Mouse (Mus musculus) liver, postnatal 0 days (tissue): ENCODE measurements at regions not wholly inside any gene's neighbourhood (a gene's known extent, or its start where the extent isn't known, plus 50 kb on each side); places are given as distances from the start of the nearest gene placed in this dataset.

Experiments
- ATAC-seq: fragments of 200-750 bp; cut with Nextera tagmentation; 2 replicates; pipeline ENCODE4 v1.8.0; 2017; ENCODE audit warnings: mild to moderate bottlenecking, moderate library complexity
- DNase-seq: peaks from one replicate; pipeline ENCODE4 v3.0.0-alpha.2; 2016
- H3K27ac ChIP-seq: fragments of 300-500 bp; sonication (generic); 2 replicates; pipeline ENCODE4 v1.5.1; 2014; ENCODE audit warnings: antibody characterized with exemption, moderate library complexity, mild to moderate bottlenecking, low read depth
- H3K27me3 ChIP-seq: fragments of 300-500 bp; sonication (generic); 2 replicates; pipeline ENCODE4 v1.6.1; 2014; ENCODE audit warnings: low read length, control low read depth, mixed read lengths; ENCODE audit not compliant: insufficient read depth
- H3K36me3 ChIP-seq: fragments of 300-500 bp; sonication (generic); replicated peaks from 2 replicates; pipeline ENCODE4 v1.6.1; 2014; ENCODE audit warnings: mild to moderate bottlenecking, control low read depth, low read length, moderate library complexity, mixed read lengths; ENCODE audit not compliant: insufficient read depth
- H3K4me1 ChIP-seq: fragments of 300-500 bp; sonication (generic); 2 replicates; pipeline ENCODE4 v1.6.1; 2014; ENCODE audit warnings: antibody characterized with exemption, mild to moderate bottlenecking, control low read depth; ENCODE audit not compliant: insufficient read depth
- H3K4me2 ChIP-seq: fragments of 300-500 bp; sonication (generic); 2 replicates; pipeline ENCODE4 v1.6.1; 2014; ENCODE audit warnings: low read depth, mild to moderate bottlenecking, low read length, moderate library complexity, mixed read lengths
- H3K4me3 ChIP-seq: fragments of 300-500 bp; sonication (generic); 2 replicates; pipeline ENCODE4 v1.5.1; 2014; ENCODE audit warnings: low read depth, low read length
- H3K9ac ChIP-seq: fragments of 300-500 bp; sonication (generic); replicated peaks from 2 replicates; pipeline ENCODE4 v1.6.1; 2014; ENCODE audit warnings: mild to moderate bottlenecking, moderate library complexity
- H3K9me3 ChIP-seq: fragments of 300-500 bp; sonication (generic); 2 replicates; pipeline ENCODE4 v1.6.1; 2016; ENCODE audit warnings: mild to moderate bottlenecking, control low read depth, low read length, mixed read lengths
- CTCF ChIP-seq: sonication (generic); IDR thresholded peaks from 2 replicates; pipeline ENCODE4 v1.5.1; 2016; ENCODE audit warnings: antibody characterized with exemption, low read depth
- EP300 ChIP-seq: IDR thresholded peaks from 2 replicates; pipeline ENCODE4 v1.6.1; 2016; ENCODE audit warnings: antibody characterized with exemption, low read depth, mild to moderate bottlenecking
- WGBS: fragments of 180-500 bp; shearing (Covaris S2); extraction: QIAGEN DNeasy Blood & Tissue Kit; methylation state at CpG from one replicate; pipeline ENCODE4 v1.1.7; 2014; ENCODE audit not compliant: insufficient replicate concordance; 5-methylcytosine and 5-hydroxymethylcytosine counted together

GRCm38 (mm10) chr1:177366914-177367313 is 75.2 kb upstream of the Zbtb18 start:
- H3K27ac ChIP-seq: no peak overlapping the region
- H3K36me3 ChIP-seq: no peaks in the 10 kb centered on the region
- H3K9me3 ChIP-seq: no peaks in the 10 kb centered on the region
- H3K4me1 ChIP-seq: no peaks in the 10 kb centered on the region
- no peak overlapping the region for H3K4me3 ChIP-seq
- no peaks in the 10 kb centered on the region for H3K27me3 ChIP-seq
- no peak overlapping the region for H3K9ac ChIP-seq
- TF ChIP-seq CTCF (no peak), EP300 (no peak)
- no peak for ATAC-seq
- 74% methylated on average over 6 of the region's 6 CpGs for WGBS
- H3K4me2 ChIP-seq: no peak overlapping the region
- no peak for DNase-seq

GRCm38 (mm10) chr1:177366475-177366874 is 75.7 kb upstream of the Zbtb18 start:
- Histone ChIP-seq H3K4me3 (no peak overlapping the region), H3K27me3 (no peaks in the 10 kb centered on the region), H3K36me3 (no peaks in the 10 kb centered on the region), H3K4me1 (no peaks in the 10 kb centered on the region), H3K9ac (no peak overlapping the region), H3K9me3 (no peaks in the 10 kb centered on the region), H3K27ac (no peak overlapping the region), H3K4me2 (no peak overlapping the region)
- WGBS: 75% methylated on average over 7 of the region's 7 CpGs
- no peak for TF ChIP-seq EP300
- no peak for TF ChIP-seq CTCF
- ATAC-seq: no peak
- no peak for DNase-seq

DNA sequence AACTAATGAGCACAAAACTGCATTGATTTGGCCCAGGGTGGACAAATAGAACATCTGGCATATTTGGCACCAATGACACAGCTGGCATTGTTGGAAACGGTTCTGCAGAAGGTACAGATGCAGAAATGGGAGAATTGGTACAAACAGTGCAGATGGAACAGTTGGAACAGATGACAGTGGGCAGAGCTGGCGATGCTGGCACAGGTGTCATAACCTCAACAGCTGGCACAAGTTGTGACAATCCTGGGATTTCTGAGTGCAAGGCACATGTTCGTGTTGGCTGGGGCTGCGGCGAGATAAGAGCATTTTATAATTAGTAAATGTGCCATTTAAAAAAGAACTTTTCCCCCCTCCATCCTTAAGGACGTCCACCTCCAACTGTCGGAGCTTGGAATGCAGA is 77.8 kb upstream of the Zbtb18 start:
- Histone ChIP-seq H3K4me3 (no peak overlapping the region), H3K9ac (no peak overlapping the region), H3K4me2 (no peak overlapping the region), H3K27ac (no peak overlapping the region), H3K4me1 (no peaks in the 10 kb centered on the region), H3K36me3 (no peaks in the 10 kb centered on the region), H3K9me3 (no peaks in the 10 kb centered on the region), H3K27me3 (no peaks in the 10 kb centered on the region)
- TF ChIP-seq CTCF (no peak), EP300 (no peak)
- DNase-seq (no peak), ATAC-seq (no peak)
- 77% methylated on average over 7 of the region's 7 CpGs for WGBS

GRCm38 (mm10) chr1:177362398-177362797 is 79.8 kb upstream of the Zbtb18 start:
- H3K4me1 ChIP-seq: no peaks in the 10 kb centered on the region
- 81% methylated on average over 8 of the region's 8 CpGs for WGBS
- DNase-seq (no peak), ATAC-seq (no peak)
- H3K36me3 ChIP-seq: no peaks in the 10 kb centered on the region
- no peak overlapping the region for H3K9ac ChIP-seq
- H3K4me2 ChIP-seq: no peak overlapping the region
- no peak for TF ChIP-seq EP300
- no peak for TF ChIP-seq CTCF
- no peak overlapping the region for H3K27ac ChIP-seq
- H3K9me3 ChIP-seq: no peaks in the 10 kb centered on the region
- H3K27me3 ChIP-seq: no peaks in the 10 kb centered on the region
- no peak overlapping the region for H3K4me3 ChIP-seq

GRCm38 (mm10) chr1:177348400-177349092 is 90.5 kb upstream of the Akt3 start:
- ATAC-seq (no peak), DNase-seq (no peak)
- Histone ChIP-seq H3K27me3 (no peaks in the 10 kb centered on the region), H3K4me1 (no peaks in the 10 kb centered on the region), H3K27ac (no peak overlapping the region), H3K9me3 (no peaks in the 10 kb centered on the region), H3K9ac (no peak overlapping the region), H3K4me3 (no peak overlapping the region), H3K4me2 (no peak overlapping the region), H3K36me3 (no peaks in the 10 kb centered on the region)
- TF ChIP-seq CTCF: no peak
- no peak for TF ChIP-seq EP300
- WGBS: 81% methylated on average over 17 of the region's 17 CpGs

DNA sequence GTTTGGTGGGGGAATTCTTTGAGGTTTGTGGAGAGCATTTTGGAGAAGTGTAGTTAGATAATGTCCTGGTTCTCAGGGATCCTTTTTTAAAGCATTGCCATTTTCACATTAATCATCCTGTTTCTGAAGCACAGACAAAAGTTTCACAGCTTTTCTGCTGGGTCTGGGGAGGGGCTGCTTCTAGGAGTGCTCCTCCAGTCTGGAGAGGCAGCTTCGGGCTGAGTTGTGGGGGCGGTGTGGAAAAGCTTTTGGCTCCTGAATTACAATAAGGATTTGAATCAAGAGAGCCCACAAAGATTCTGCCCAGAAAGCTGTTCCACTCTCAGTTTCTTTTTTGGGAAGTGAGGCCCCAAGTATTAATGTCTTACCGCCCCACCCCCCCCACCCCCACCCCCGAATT is 89.2 kb upstream of the Akt3 start:
- no peaks in the 10 kb centered on the region for H3K36me3 ChIP-seq
- DNase-seq (no peak), ATAC-seq (no peak)
- no peak overlapping the region for H3K4me3 ChIP-seq
- WGBS: 42% methylated on average over 4 of the region's 4 CpGs
- no peaks in the 10 kb centered on the region for H3K27me3 ChIP-seq
- no peak overlapping the region for H3K27ac ChIP-seq
- no peak overlapping the region for H3K4me2 ChIP-seq
- H3K9ac ChIP-seq: no peak overlapping the region
- no peaks in the 10 kb centered on the region for H3K4me1 ChIP-seq
- TF ChIP-seq CTCF (no peak), EP300 (no peak)
- no peaks in the 10 kb centered on the region for H3K9me3 ChIP-seq
